Mouse (Mus musculus) CH12.LX (cell line): ENCODE measurements around the gene Mrtfa. TPM values are rescaled to one million over a fixed set of nuclear protein-coding genes. Genes with fewer than 3 reads are reported as not detected.

Experiments used
- DNase-seq: peaks from one replicate; pipeline ENCODE4 v3.0.0-alpha.2; 2013; ENCODE audit errors: extremely low read depth
- H3K27ac ChIP-seq: 2 replicates; pipeline ENCODE4 v1.5.1; 2012; ENCODE audit warnings: low read depth, mild to moderate bottlenecking, control low read depth, moderate library complexity; ENCODE audit not compliant: insufficient read depth
- H3K27me3 ChIP-seq: replicated peaks from 2 replicates; pipeline ENCODE3; 2012; ENCODE audit warnings: inconsistent platforms
- H3K36me3 ChIP-seq, 2 experiments: replicated peaks in 1 of 2; 2 replicates each; pipeline versions ENCODE3 to v1.6.1; 2012; ENCODE audit warnings: inconsistent platforms in 1 of 2, low read length in 1 of 2, mild to moderate bottlenecking in 1 of 2, mixed read lengths in 1 of 2, moderate library complexity in 1 of 2; ENCODE audit not compliant: control insufficient read depth in 1 of 2, insufficient read depth in 1 of 2
- H3K4me1 ChIP-seq, 2 experiments: 2 replicates each; pipeline ENCODE4 v1.6.1; 2012; ENCODE audit warnings: inconsistent platforms in 1 of 2, moderate library complexity in 1 of 2; ENCODE audit not compliant: insufficient read depth in 2 of 2, control insufficient read depth in 1 of 2
- H3K4me2 ChIP-seq: 2 replicates; pipeline ENCODE4 v1.6.1; 2012; ENCODE audit warnings: low read depth, mild to moderate bottlenecking, control low read depth; ENCODE audit not compliant: poor library complexity, insufficient read depth, severe bottlenecking
- H3K4me3 ChIP-seq, 3 experiments: fragments of 150-350 bp in 1 of 3; sonication (generic) in 1 of 3; replicated peaks in 1 of 3; 2 replicates each; pipeline versions ENCODE3 to v1.5.1; 2011 to 2012; ENCODE audit warnings: low read depth in 2 of 3, low read length in 2 of 3, mild to moderate bottlenecking in 2 of 3, moderate library complexity in 2 of 3, control low read depth in 1 of 3, improper control_type of control experiment in 1 of 3, inconsistent platforms in 1 of 3, mixed read lengths in 1 of 3; ENCODE audit not compliant: poor library complexity in 1 of 3
- H3K79me2 ChIP-seq: replicated peaks from 2 replicates; pipeline ENCODE4 v1.6.1; 2012; ENCODE audit warnings: mild to moderate bottlenecking, moderate library complexity; ENCODE audit not compliant: control insufficient read depth, poor library complexity, insufficient read depth, severe bottlenecking; ENCODE audit errors: extremely low read depth
- H3K9ac ChIP-seq: 2 replicates; pipeline ENCODE4 v1.6.1; 2012; ENCODE audit warnings: low read depth, mild to moderate bottlenecking, control low read depth, moderate library complexity; ENCODE audit not compliant: insufficient read depth
- H3K9me3 ChIP-seq: replicated peaks from 2 replicates; pipeline ENCODE3; 2012; ENCODE audit warnings: low read length, inconsistent platforms, mixed read lengths
- BHLHE40 ChIP-seq: IDR thresholded peaks from 2 replicates; pipeline ENCODE4 v1.6.1; 2011; ENCODE audit warnings: mild to moderate bottlenecking, low read depth, low read length, improper control_type of control experiment
- CTCF ChIP-seq, 2 experiments: IDR thresholded peaks in 1 of 2; conservative IDR thresholded peaks in 1 of 2; 2 replicates each; pipeline ENCODE4 v1.5.1; 2011 to 2012; ENCODE audit warnings: low read depth in 2 of 2, low read length in 2 of 2, improper control_type of control experiment in 1 of 2, inconsistent platforms in 1 of 2, mild to moderate bottlenecking in 1 of 2, moderate library complexity in 1 of 2
- ELF1 ChIP-seq: IDR thresholded peaks from 2 replicates; pipeline ENCODE4 v1.6.1; 2014; ENCODE audit warnings: low read depth, mild to moderate bottlenecking, inconsistent platforms, low read length, improper control_type of control experiment
- JUN ChIP-seq: IDR thresholded peaks from 2 replicates; pipeline ENCODE4 v1.6.1; 2011; ENCODE audit warnings: low read depth, mild to moderate bottlenecking, low read length, improper control_type of control experiment, moderate library complexity; ENCODE audit not compliant: insufficient read depth
- MAFK ChIP-seq: IDR thresholded peaks from 2 replicates; pipeline ENCODE4 v1.6.1; 2011; ENCODE audit warnings: low read length, improper control_type of control experiment; ENCODE audit not compliant: insufficient replicate concordance
- MAX ChIP-seq: IDR thresholded peaks from 2 replicates; pipeline ENCODE4 v1.6.1; 2011; ENCODE audit warnings: low read length, improper control_type of control experiment
- MAZ ChIP-seq: IDR thresholded peaks from 2 replicates; pipeline ENCODE4 v1.6.1; 2012; ENCODE audit warnings: low read depth, mild to moderate bottlenecking, inconsistent platforms, low read length, improper control_type of control experiment, moderate library complexity
- MYC ChIP-seq: IDR thresholded peaks from 2 replicates; pipeline ENCODE4 v1.6.1; 2011; ENCODE audit warnings: low read depth, mild to moderate bottlenecking, improper control_type of control experiment, low read length
- NELFE ChIP-seq: IDR thresholded peaks from 2 replicates; pipeline ENCODE4 v1.6.1; 2011; ENCODE audit warnings: low read depth, low read length, improper control_type of control experiment
- NRF1 ChIP-seq: IDR thresholded peaks from 2 replicates; pipeline ENCODE4 v1.6.1; 2014; ENCODE audit warnings: low read depth, mild to moderate bottlenecking, inconsistent platforms, low read length, improper control_type of control experiment, moderate library complexity
- RAD21 ChIP-seq: IDR thresholded peaks from 2 replicates; pipeline ENCODE4 v1.6.1; 2011; ENCODE audit warnings: low read depth, mild to moderate bottlenecking, low read length, improper control_type of control experiment, moderate library complexity
- SIN3A ChIP-seq: IDR thresholded peaks from 2 replicates; pipeline ENCODE4 v1.6.1; 2012; ENCODE audit warnings: low read length, improper control_type of control experiment, inconsistent platforms
- SMC3 ChIP-seq: IDR thresholded peaks from 2 replicates; pipeline ENCODE4 v1.6.1; 2011; ENCODE audit warnings: low read depth, low read length, improper control_type of control experiment
- UBTF ChIP-seq: IDR thresholded peaks from 2 replicates; pipeline ENCODE4 v1.6.1; 2012; ENCODE audit warnings: low read depth, mild to moderate bottlenecking, inconsistent platforms, low read length, improper control_type of control experiment, moderate library complexity
- USF1 ChIP-seq: IDR thresholded peaks from 2 replicates; pipeline ENCODE4 v1.6.1; 2014; ENCODE audit warnings: low read depth, mild to moderate bottlenecking, inconsistent platforms, low read length, improper control_type of control experiment
- ZC3H11A ChIP-seq: IDR thresholded peaks from 2 replicates; pipeline ENCODE4 v1.6.1; 2012; ENCODE audit warnings: low read depth, mild to moderate bottlenecking, inconsistent platforms, low read length, improper control_type of control experiment
- ZKSCAN1 ChIP-seq: IDR thresholded peaks from 2 replicates; pipeline ENCODE4 v1.6.1; 2012; ENCODE audit warnings: low read depth, inconsistent platforms, low read length, improper control_type of control experiment, borderline replicate concordance
- ZMIZ1 ChIP-seq: IDR thresholded peaks from 2 replicates; pipeline ENCODE4 v1.6.1; 2012; ENCODE audit warnings: low read depth, mild to moderate bottlenecking, inconsistent platforms, low read length, improper control_type of control experiment
- ZNF384 ChIP-seq: IDR thresholded peaks from 2 replicates; pipeline ENCODE4 v1.6.1; 2012; ENCODE audit warnings: low read depth, low read length, improper control_type of control experiment, inconsistent platforms
- dilution Hi-C: fragments of 300-500 bp; cut with MboI; formaldehyde crosslinking; loops from 2 replicates; pipeline ENCODE4 v1.14.3; 2020; ENCODE audit warnings: low sequenced_read_pairs; ENCODE audit not compliant: extremely low pct_unique_long_range_greater_than_20kb, extremely low pct_ligation_motif_present
- in situ Hi-C: fragments of 300-500 bp; cut with MboI; formaldehyde crosslinking; loops from 3 replicates; pipeline ENCODE4 v1.14.3; 2019; ENCODE audit warnings: low sequenced_read_pairs, low pct_ligation_motif_present, low pct_unique_long_range_greater_than_20kb, mixed read lengths
- polyA plus RNA-seq: library from polyadenylated mRNA; unstranded; fragments of >175 nt; gene quantifications from 2 replicates; pipeline ENCODE4 v1.2.1, GENCODE M21; 2012; ENCODE audit warnings: low read depth; ENCODE audit not compliant: insufficient read length
- total RNA-seq, 2 experiments: library from RNA; depleted of rRNA; stranded (reverse); fragments of 300-350 nt in 1 of 2; fragments of >200 nt in 1 of 2; gene quantifications; 2 replicates each; pipeline ENCODE4 v1.2.3; 2012 to 2014

The Mrtfa gene
- total and polyA plus RNA-seq, 3 experiments, result 4.6 to 23.2 (median 8.2) TPM

DNA sequence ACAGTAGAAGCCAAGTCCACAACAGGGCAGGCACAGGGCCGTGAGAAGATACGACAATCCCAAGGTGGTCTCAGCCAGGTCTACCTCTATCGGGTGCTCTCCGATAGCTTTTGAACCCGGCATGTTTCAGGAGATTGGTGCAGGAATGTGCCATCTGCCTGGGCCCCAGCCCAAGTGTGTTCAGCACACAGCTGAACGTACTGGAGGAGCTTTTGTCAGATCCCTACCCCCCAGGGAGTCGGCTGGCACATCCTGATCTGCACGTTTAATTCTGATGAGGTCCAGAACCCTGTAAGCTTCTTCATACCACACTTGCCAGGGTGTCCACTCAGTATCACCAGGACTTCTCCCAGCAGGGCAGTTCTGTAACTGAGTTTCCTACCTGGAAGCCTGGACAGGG lies 127.9 kb downstream of the Mrtfa start:
- Histone ChIP-seq H3K79me2 (no peaks in the 10 kb centered on the region; the same call in 1 of the 2 replicates), H3K36me3 (peaks cover 0 to 54% of the 10 kb centered on the region in 2 experiments), H3K4me2 (no peak overlapping the region), H3K9me3 (no peaks in the 10 kb centered on the region), H3K9ac (no peak overlapping the region), H3K4me1 (peaks cover 0 to 21% of the 10 kb centered on the region in 2 experiments; a peak in 1 of 4 replicates), H3K27me3 (no peaks in the 10 kb centered on the region), H3K4me3 (no peak overlapping the region), H3K27ac (no peak overlapping the region)
- dilution Hi-C loops, result no loop called here
- TF ChIP-seq ZC3H11A (no peak), MAZ (no peak), BHLHE40 (no peak), MYC (no peak), NRF1 (no peak), ELF1 (no peak), UBTF (no peak), ZMIZ1 (no peak)
- in situ Hi-C loops, result loop anchor here (5.0 to 25.0 kb wide), 2 partner anchors 35 to 250 kb away; no protein-coding TSS in a partner anchor
- DNase-seq, result no peak

DNA sequence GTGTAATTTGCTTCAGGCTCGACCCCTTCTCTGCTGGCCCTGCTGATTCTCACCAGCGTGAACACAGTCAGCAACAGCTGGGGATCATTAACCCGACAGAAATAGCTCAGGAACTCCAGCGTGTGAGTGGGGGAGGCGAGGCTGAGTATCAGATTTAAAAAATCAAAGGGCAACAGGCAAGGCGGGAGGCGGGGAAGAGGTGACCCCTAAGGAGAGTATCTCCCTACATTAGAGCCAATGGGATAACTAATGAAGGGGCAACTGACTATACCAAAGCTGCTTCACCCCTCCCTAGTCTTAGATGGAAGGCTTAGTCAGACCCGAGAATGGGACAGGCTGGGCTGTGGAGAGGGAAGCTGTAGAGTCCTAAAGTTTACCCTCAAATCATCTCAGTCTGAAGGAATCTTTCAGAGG lies 128.4 kb downstream of the Mrtfa start:
- no peak overlapping the region for H3K4me2 ChIP-seq
- H3K4me3 ChIP-seq, result no peak overlapping the region
- DNase-seq, result no peak
- no peaks in the 10 kb centered on the region for H3K27me3 ChIP-seq
- TF ChIP-seq USF1 (no peak), UBTF (no peak), ZNF384 (no peak)
- no peaks in the 10 kb centered on the region; the same call in 1 of the 2 replicates for H3K79me2 ChIP-seq
- H3K4me1 ChIP-seq, result peaks cover 0 to 21% of the 10 kb centered on the region in 2 experiments; a peak in 1 of 4 replicates
- dilution Hi-C loops, result no loop called here
- no peak overlapping the region for H3K27ac ChIP-seq
- no peaks in the 10 kb centered on the region for H3K9me3 ChIP-seq
- H3K9ac ChIP-seq, result no peak overlapping the region
- in situ Hi-C loops, result loop anchor here (5.0 to 25.0 kb wide), 2 partner anchors 35 to 250 kb away; no protein-coding TSS in a partner anchor
- peaks cover 0 to 56% of the 10 kb centered on the region in 2 experiments for H3K36me3 ChIP-seq

DNA sequence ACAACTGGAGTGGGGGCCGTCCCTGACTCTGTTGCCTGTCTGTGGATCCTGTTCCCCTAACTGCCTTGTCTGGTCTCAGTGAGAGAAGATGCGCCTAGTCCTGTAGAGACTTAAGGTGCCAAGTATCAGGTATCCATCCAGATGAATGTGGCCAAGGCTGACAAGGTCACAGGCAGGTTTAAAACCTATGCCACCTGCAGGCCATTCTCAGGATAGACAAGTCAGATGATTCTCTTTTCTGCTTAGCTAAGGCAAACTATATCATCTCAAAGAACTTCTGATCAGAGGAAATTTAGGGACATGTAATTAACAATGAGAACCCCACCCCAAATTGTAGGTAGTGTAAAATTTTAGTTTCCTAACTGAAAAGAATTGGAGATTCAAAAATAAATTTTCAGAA lies 129.6 kb downstream of the Mrtfa start:
- dilution Hi-C loops (no loop called here), in situ Hi-C loops (loop anchor here (5.0 to 25.0 kb wide), 2 partner anchors 34 to 251 kb away; no protein-coding TSS in a partner anchor)
- no peaks in the 10 kb centered on the region for H3K9me3 ChIP-seq
- peaks cover 0 to 27% of the 10 kb centered on the region in 2 experiments; a peak in 2 of 4 replicates for H3K4me1 ChIP-seq
- no peak overlapping the region for H3K4me2 ChIP-seq
- H3K36me3 ChIP-seq, result peaks cover 0 to 52% of the 10 kb centered on the region in 2 experiments
- no peaks in the 10 kb centered on the region for H3K27me3 ChIP-seq
- no peaks in the 10 kb centered on the region; the same call in 1 of the 2 replicates for H3K79me2 ChIP-seq
- peak; percentile 19 for DNase-seq
- no peak overlapping the region for H3K9ac ChIP-seq
- TF ChIP-seq NELFE (no peak), SMC3 (peak; percentile 22; the same call in 1 of the 2 replicates), RAD21 (peak; percentile 15), SIN3A (no peak), MAFK (0 out of 2 replicates have a peak, but pooled peaks have one; percentile 60), ZKSCAN1 (no peak), CTCF (conservative IDR thresholded peaks at IDR 0.05 in 1 of 2, IDR thresholded peaks at IDR 0.05 in 1 of 2; ENCODE audit: low read depth in 2 of 2, low read length in 2 of 2) (peak in 1 of 2 experiments; percentile 48; a peak in 2 of 4 replicates), MAX (no peak), JUN (no peak)
- H3K4me3 ChIP-seq, result no peak overlapping the region
- H3K27ac ChIP-seq, result no peak overlapping the region
